Mouse (Mus musculus): ENCODE data around the gene Ptpra. TPM values are rescaled to one million over a fixed set of nuclear protein-coding genes. Genes with fewer than 3 reads are reported as not detected.
A peak's percentile ranks its signal among the peaks of the same experiment; 100 is the strongest.
"Not testable (repeated sequence)": the region's sequence is repeated elsewhere in the genome, so short reads cannot be mapped to it uniquely, and the experiment has no call there.

The Ptpra gene
- total RNA-seq, 1 experiment from 2014 or later, result 115 TPM

DNA sequence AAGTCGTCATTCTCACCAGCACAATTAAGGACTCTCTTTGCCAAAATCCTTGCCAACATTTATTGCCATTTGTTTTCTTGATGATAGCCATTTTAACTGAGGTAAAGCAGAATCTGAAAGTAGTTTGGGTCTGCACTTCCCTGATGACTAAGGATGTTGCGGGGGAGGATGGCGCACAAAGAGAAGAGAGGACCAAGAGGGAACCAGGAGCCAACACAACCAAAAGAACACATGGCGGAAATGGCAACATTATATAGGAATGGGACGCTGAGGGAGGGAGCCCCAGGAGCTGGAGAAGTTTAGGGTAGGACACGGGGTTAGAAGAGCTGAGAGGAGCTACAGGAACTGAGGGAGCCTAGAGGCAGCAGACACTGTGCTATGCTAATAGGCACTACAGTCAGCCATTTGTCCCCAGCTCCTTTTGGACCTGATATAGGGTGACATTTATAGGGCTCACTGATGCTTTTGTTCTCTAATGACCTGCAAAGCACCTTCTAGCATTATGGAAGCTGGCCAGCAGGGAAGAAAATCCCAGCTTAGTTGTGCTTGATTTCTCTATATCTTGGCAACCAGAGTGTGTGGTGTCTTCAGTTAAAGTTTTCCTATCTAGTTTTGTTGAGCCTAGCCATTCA, 26.7 kb downstream of the Ptpra start:
- ATAC-seq (ENCODE audit: extremely low read depth, insufficient number of reproducible peaks, low FRiP score, poor library complexity, severe bottlenecking), result no peak

DNA sequence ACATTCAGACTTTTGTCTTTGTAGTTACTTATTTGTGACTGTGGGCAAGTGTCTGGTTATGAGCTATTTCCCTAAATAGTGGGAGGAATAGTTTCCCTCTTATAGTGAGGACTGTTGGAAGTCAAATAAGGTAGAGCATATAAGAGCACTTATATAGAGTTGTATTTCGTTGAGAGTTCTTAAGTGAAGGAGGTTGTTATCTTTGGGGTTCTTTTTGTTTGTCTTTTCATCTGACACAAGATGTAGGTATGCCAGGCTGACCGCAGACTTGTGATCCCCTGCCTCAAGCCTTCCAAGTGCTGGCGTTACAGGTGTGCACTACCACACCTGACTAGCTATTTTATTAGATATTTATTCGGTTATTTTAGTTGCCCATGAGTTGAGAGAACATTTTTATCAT, 32.1 kb downstream of the Ptpra start:
- no peak for ATAC-seq (ENCODE audit: extremely low read depth, insufficient number of reproducible peaks, low FRiP score, poor library complexity, severe bottlenecking)

DNA sequence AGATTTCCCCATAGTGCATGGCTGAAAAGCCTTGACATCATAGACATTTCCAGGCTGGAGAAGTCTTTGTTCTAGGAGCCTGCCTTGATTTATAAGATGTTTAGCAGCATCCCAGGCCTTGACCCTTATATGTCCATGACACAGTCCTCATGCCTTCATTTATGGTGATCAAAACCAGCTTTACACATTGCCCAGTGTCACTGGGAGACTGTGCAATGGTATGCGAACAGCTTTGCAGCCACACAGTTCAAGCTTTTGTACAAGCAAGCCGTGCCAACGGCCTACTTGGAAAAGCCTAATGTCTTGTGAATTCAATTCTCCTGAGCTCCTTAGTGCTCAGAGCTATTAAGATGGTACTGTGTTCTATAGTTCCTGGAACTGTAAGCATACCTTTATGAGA, 32.6 kb downstream of the Ptpra start:
- no peak for ATAC-seq (ENCODE audit: extremely low read depth, insufficient number of reproducible peaks, low FRiP score, poor library complexity, severe bottlenecking)

DNA sequence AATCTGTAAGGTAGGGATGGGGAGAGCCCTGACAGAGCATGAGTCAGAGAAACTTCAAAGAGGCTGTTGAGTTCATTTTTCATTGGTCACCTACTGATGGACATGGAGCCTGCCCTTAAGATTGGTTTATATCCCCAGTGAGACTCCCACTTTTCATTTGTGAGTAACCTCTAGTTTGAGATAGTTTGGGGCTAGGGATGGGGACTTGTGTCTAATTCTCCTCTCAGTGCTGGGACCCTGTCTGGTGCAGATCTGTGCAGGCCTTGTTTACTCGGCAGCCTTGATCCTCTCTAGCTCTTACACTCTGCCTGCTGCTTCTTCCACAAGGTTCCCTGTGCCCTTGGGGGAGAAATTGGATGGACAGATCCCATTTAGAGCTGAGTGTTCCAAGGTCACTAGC, 34.1 kb downstream of the Ptpra start:
- no peak for ATAC-seq (ENCODE audit: extremely low read depth, insufficient number of reproducible peaks, low FRiP score, poor library complexity, severe bottlenecking)

DNA sequence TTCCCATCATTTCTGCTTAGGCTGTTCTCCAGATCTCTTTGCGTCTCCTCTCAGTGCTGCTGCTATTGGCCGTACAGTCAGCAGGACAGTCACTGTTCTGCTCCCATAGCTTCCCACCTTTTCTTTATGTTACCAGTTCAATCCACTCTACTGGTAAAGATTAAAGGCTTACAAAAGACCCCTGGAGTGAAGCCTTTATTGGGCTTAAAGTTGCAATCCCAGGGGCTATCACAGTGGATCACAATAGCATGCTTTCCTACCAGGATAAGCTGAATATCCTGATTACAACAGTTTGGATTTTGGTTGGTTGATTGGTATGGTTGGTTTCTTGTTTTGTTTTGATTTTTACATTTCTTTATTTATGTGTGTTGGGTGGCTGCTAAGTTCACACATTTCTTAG, 37.9 kb downstream of the Ptpra start:
- no peak for ATAC-seq (ENCODE audit: extremely low read depth, insufficient number of reproducible peaks, low FRiP score, poor library complexity, severe bottlenecking)

DNA sequence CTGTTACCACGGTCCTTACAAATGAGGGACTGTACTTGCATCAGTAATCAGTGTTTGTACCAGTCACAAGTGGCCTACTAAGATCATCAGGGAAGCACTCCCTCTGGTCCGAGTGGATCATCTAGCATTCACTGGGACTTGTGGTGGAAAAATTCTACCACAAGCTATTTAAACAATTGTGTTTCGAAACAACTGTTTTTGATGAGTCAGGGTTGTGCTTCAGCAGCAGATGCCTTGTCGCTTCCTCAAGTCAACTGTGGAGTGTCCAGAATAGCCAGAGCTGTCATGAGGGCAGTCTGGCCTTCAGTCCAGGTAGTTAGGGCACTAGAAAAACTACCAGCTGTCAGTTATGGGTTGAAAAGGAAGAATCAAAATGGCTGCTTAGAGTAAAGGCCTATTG, 38.5 kb downstream of the Ptpra start:
- 0 out of 2 replicates have a peak, but pooled peaks have one; percentile 16 for ATAC-seq (ENCODE audit: extremely low read depth, insufficient number of reproducible peaks, low FRiP score, poor library complexity, severe bottlenecking)

DNA sequence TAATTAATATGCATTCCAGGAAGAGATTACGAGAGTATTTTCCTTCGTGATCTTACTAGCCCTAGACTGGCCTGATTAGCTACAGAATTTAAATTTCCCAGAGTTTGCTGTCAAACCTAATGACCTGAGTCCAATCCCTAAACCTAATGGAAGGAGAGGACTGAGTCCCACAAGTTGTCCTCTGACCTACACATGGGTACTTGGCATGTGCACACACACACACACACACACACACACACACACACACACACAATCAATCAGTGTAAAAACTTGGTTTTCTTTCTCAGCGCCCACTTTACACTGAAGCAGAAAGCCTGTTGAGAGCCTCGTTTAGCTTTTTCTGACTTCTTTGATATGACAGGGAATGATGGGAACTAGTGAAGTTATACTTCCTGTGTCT, 41.1 kb downstream of the Ptpra start:
- no peak for ATAC-seq (ENCODE audit: extremely low read depth, insufficient number of reproducible peaks, low FRiP score, poor library complexity, severe bottlenecking)

DNA sequence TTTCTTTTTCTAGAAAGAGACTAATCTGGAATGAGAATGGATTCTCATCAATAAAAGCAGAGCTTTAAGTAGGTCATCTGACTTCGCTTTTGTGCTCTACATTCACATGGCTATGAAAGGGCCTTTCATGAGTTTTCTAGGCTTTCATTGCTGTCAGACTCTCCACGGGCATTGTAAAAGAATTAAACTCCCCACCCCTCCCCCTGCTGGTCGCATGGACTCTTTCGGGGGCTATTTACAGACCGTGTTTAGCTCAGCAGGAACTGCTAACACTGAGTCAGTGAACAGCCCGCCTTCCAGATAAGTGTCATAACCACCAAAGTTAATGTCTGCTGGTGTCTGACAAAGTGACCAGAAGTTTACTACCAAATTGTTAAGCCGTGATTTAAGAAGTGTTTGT, 41.5 kb downstream of the Ptpra start:
- no peak for ATAC-seq (ENCODE audit: extremely low read depth, insufficient number of reproducible peaks, low FRiP score, poor library complexity, severe bottlenecking)

DNA sequence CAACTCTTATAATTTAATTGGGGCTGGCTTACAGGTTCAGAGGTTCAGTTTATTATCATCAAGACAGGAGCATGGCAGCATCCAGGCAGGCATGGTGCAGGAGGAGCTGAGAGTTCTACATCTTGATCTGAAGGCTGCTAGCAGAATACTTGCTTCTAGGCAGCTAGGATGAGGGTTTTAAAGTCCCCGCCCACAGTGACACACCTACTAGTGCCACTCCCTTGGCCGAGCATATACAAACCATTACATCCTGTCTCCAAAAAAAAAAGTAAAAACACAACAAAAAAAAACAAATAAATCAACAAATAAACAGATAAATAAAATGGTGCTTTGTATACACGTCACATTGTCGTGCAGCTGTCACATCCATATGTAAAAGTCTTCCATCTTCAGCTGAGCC, 45.0 kb downstream of the Ptpra start:
- ATAC-seq (ENCODE audit: extremely low read depth, insufficient number of reproducible peaks, low FRiP score, poor library complexity, severe bottlenecking), result not testable (repeated sequence)

DNA sequence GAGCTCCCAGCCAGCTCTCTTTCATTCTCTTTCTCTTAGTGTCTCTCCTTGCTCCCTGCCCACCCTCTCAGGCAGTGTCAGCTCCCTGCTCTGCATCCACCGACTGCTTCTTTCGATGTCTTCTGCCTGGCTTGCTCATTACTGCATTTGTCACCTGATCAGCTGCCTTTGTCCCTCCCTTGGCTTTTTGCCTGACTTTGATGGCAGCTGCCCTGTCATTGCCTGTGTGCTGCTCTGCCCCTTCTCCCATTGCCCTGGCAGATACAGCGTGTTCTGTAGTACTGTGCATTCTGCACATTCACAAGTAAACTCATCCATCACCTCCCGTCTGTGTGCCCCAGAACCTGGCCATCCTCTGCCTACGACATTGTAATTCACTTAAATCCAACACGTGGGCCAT, 46.0 kb downstream of the Ptpra start:
- ATAC-seq (ENCODE audit: extremely low read depth, insufficient number of reproducible peaks, low FRiP score, poor library complexity, severe bottlenecking), result no peak

DNA sequence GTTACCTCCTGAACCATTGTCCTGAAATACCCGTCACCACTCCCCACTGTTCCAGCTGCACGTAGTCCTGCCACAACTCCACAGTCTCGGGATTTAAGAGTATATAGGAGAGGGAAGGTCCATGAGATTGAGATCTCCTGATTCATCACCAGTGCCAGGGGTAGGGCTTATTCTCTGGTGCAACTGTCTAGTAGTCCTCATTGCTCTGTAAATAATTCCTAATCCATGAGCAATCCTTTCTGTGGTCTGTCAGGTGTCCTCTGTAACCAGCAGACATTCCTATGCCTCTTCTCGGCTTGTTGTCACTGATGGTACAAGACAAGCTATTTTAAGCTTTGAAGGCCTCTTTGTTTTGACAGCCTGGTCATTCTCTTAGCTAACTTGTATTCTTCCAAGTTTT, 46.9 kb downstream of the Ptpra start:
- no peak for ATAC-seq (ENCODE audit: extremely low read depth, insufficient number of reproducible peaks, low FRiP score, poor library complexity, severe bottlenecking)

DNA sequence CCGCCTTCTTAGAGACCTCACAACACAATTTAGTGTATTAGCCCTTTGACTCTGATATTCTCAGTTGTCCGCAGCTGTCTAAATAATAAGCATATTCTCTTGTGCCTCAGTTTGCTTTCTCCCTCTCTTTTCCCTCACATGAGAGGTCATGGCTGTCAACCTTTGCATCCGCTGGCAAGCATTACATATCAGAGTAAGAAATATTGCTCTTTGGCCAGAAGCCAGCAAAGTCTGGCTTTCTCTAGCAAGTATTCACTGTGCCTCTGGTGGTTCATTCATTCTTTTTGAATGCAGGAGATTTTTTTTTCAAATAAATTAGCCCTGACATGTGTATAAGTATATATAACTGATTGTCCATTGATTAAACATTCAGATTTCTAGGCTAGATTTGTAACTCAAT, 49.5 kb downstream of the Ptpra start:
- no peak for ATAC-seq (ENCODE audit: extremely low read depth, insufficient number of reproducible peaks, low FRiP score, poor library complexity, severe bottlenecking)

DNA sequence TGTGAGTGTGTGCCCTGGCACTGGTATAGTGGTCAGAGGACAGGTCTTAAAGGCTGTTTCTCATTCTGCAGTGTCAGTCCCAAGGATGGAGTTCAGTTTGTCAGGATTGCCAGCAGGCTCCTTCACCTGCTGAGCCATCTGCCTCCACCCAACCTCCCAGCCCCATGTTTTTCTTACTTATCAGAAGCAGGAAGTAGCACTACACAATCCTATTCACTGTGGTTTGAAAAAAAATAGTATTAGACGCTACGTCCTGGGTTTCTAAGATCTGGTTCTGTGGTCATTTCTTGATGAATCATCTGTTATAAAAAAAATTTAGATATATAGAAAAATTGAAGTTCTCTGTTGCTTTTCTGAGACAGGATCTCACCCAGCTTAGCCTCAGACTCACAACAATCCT, 51.5 kb downstream of the Ptpra start:
- ATAC-seq (ENCODE audit: extremely low read depth, insufficient number of reproducible peaks, low FRiP score, poor library complexity, severe bottlenecking), result no peak

DNA sequence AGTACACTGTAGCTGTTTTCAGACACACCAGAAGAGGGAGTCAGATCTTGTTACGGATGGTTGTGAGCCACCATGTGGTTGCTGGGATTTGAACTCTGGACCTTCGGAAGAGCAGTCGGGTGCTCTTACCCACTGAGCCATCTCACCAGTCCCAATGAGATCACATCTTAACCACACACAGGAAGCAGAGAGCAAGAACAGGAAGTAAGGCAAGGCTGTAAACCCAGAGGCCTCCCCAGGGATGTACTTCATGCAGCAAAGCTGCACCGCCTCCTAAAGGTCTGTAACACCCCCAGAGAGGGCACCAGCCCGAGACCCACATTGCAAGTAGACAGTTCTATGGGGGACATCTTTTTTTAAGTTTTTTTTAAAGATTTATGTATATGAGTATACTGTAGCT, 61.5 kb downstream of the Ptpra start:
- not testable (repeated sequence) for ATAC-seq (ENCODE audit: extremely low read depth, insufficient number of reproducible peaks, low FRiP score, poor library complexity, severe bottlenecking)

DNA sequence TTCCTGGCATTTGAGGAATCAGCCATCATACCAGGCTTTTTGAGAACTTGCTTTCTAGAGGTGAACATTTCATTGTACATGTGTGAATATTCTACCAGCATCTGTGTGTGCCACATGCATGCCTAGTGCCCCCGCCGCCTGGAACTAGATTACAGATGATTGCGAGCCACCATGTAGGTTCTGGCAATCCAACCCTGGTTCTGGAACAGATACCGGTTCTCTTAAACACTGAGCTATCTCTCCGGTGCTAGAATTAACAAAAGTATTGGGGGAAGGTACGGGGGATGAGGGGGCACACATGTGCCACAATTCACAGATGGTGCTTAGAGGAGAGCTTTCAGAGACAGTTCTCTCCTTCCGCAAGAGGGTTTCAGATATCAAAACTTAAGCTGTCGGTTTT, 63.8 kb downstream of the Ptpra start:
- no peak for ATAC-seq (ENCODE audit: extremely low read depth, insufficient number of reproducible peaks, low FRiP score, poor library complexity, severe bottlenecking)

DNA sequence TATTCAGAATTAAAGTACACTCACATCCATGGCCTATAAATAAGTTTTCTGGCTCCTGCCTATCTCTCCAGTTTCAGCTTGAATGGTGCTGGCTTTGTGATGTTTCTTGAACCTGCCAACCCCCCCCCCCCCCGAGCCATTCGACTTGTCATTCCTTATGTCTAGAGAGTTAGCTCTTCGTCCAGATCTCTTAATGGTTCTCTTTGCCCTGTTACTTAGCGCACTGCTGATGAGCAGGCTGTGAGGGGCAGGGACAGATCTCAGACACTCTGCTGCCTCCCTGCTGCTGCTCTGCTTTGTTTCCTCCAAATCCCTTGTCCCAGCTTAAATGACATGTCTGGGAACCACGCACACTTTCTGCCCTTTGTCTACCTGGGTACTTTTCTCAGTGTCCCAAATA, 65.7 kb downstream of the Ptpra start:
- ATAC-seq (ENCODE audit: extremely low read depth, insufficient number of reproducible peaks, low FRiP score, poor library complexity, severe bottlenecking), result no peak

DNA sequence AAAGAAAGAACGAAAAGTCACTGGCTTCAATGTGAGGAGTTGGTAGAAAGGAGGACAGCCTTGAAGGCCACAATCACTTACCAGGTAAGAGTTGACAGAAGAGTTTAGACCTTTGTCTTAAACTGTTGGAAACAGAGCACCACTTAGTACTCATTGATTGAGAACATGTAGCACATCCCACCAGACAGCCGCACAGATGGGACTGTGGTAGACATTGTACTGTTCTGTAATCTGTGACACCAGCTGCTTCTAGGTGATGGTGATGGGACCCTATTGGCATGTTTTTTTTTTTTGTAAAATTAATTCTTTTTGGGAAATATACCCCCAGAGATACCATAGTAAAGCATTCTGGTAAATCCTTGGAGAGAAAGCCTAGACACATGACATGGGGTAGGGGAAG, 71.8 kb downstream of the Ptpra start:
- no peak for ATAC-seq (ENCODE audit: extremely low read depth, insufficient number of reproducible peaks, low FRiP score, poor library complexity, severe bottlenecking)

DNA sequence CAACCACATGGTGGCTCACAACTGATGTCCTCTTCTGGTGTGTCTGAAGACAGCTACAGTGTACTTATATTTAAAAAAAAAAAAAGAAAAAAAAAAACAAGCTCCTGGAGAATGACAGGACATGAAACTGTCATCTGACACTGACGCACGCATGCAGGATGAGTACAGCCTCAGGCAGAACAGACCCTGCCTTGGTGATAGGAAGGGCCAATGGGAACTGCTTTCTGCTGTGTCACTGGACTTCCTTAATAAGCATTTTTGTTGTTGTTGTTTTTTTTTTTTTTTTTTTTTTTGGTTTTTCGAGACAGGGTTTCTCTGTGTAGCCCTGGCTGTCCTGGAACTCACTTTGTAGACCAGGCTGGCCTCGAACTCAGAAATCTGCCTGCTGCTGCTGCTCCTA, 75.4 kb downstream of the Ptpra start:
- ATAC-seq (ENCODE audit: extremely low read depth, insufficient number of reproducible peaks, low FRiP score, poor library complexity, severe bottlenecking), result not testable (repeated sequence)

DNA sequence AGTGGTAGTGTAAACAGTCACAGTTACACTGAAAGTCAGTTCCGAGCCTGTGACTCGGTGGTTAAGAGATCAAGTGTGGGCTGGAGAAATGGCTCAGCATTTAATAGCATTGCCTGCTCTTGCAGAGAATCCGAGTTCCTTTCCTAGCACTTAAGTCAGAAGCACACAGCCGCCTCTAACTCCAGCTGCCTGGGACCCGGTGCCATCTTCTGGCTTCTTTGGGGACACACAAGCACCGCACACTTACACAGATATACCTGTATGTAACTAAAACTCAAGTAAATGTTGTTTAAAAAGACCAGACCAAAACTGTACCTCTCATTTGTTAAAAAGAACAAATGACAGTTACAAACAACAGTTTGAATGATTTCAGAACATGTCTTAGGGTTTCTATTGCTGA, 78.4 kb downstream of the Ptpra start:
- no peak for ATAC-seq (ENCODE audit: extremely low read depth, insufficient number of reproducible peaks, low FRiP score, poor library complexity, severe bottlenecking)

DNA sequence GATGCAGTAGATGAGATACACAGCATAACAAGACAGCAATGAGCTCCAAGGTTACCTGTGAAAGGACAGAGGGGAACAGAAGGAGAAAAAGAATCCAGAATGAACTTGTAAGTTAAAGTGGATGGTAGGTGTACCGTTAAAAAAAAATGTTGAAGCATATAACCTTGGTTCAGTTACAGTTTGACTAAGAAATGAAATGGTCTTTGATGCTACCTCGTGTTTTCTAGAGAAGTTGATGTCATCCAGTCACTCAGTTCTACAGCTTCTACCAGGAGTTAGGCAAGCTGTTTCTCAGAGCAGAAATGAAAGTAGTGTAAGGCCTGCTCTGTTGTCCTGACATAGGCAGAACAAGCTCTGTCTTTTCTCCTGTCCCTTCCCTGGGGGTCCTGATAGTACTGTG, 79.2 kb downstream of the Ptpra start:
- ATAC-seq (ENCODE audit: extremely low read depth, insufficient number of reproducible peaks, low FRiP score, poor library complexity, severe bottlenecking), result no peak

DNA sequence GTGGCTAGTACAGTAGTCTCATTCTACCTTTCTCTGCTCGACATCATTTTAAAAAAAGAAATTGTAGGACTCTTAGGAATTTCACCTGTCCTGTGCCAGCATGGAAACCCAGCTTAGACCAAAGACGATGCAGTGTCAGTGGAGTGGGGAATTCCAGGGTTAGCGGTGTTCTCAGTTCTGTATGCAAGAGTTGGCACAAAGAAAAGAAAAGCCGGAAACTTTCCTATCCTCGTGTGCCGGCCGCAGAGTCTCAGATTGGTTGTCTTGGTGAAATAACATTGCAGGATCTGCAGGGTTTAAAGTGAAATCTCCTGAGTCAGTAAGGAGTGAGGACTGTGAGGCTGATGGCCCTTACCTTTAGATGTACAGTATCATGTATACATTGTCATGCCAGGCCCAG, 79.8 kb downstream of the Ptpra start:
- ATAC-seq (ENCODE audit: extremely low read depth, insufficient number of reproducible peaks, low FRiP score, poor library complexity, severe bottlenecking), result no peak

DNA sequence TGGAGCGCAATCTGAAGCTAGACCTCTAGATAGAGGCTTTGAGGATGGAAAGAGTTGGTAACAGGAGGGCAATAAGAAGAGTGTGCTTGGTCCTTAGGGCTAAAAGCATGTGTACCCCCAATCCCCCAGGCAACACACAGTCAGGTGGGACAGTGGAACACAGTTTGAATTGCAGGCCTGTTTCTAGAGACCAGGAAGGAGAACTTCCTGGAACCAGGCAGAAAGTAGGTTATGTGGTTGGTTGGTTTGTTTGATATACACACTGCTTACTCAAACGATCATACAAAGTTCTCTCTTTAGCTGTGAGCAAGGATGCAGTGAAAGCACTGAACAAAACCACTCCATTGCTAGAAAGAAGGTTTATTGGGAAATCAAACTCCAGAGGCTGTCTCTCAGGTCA, 82.1 kb downstream of the Ptpra start:
- no peak for ATAC-seq (ENCODE audit: extremely low read depth, insufficient number of reproducible peaks, low FRiP score, poor library complexity, severe bottlenecking)
